9 mouse cellular contexts compared by ENCODE assay signal in the genomic region with DNA sequence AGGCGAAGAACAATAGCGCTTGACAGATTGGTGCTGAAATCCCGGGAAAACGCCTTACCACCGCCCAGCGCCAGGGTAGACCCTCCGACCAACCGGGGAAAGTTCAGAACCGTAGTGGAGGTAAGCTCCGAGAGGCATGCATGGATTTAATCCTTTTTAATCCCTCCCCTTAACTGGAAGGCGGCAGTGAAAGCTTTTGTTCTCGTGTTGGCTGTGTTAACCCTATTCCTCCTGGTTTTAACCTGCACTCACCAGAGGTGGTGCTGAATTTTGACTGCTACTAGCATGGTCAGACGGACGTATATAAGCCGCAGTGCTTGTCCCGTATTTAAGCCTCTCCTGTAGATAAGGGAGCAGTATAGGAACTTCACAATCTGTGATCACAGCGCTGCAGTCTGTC.
A peak's percentile ranks its signal among the peaks of the same experiment; 100 is the strongest.
DNase-seq lines count a peak whose midpoint lies in the region; ATAC-seq lines count a peak whose summit lies in the region.
"Had no signal": no experiment of that assay in that cellular context is flagged by ENCODE, and none has a peak within 500 bp of the region (broad histone marks: within the 10 kb centered on the region; RNA-seq: fewer than 3 reads in every experiment).

No protein-coding gene starts in this region.

- WGBS in lung, embryonic 16.5 days: 52% methylated on average over 17 of the region's 17 CpGs
- WGBS in forebrain, embryonic 15.5 days: 55% methylated on average over 17 of the region's 17 CpGs
- 57% methylated on average over 17 of the region's 17 CpGs for WGBS in limb, embryonic 12.5 days

- H3K9ac ChIP-seq in lung, embryonic 16.5 days (ENCODE audit: low read length): no peak overlapping the region
- H3K9ac ChIP-seq in forebrain, embryonic 15.5 days (replicated peaks): no peak overlapping the region
- H3K9ac ChIP-seq in limb, embryonic 12.5 days (replicated peaks): no peak overlapping the region; the same call in 1 of the 2 replicates

- no peaks in the 10 kb centered on the region for H3K36me3 ChIP-seq in lung, embryonic 16.5 days (ENCODE audit: control insufficient read depth, insufficient read depth, low read length)
- no peaks in the 10 kb centered on the region for H3K36me3 ChIP-seq in forebrain, embryonic 15.5 days
- no peaks in the 10 kb centered on the region for H3K36me3 ChIP-seq in limb, embryonic 12.5 days

- H3K4me2 ChIP-seq in lung, embryonic 16.5 days (ENCODE audit: low read depth, low read length): peak overlapping the region; percentile 26
- no peak overlapping the region for H3K4me2 ChIP-seq in forebrain, embryonic 15.5 days (replicated peaks)
- peak overlapping the region; percentile 26 for H3K4me2 ChIP-seq in limb, embryonic 12.5 days

- peak overlapping the region; percentile 16; the same call in 1 of the 2 replicates for H3K4me3 ChIP-seq in lung, embryonic 16.5 days (ENCODE audit: low read length)
- H3K4me3 ChIP-seq in forebrain, embryonic 15.5 days: peak overlapping the region; percentile 26
- no peak overlapping the region for H3K4me3 ChIP-seq in limb, embryonic 12.5 days (replicated peaks)
- H3K4me3 ChIP-seq: erythroblast, embryonic 14.5 days had no signal

- peaks cover 4% of the 10 kb centered on the region for H3K9me3 ChIP-seq in lung, embryonic 16.5 days (ENCODE audit: control insufficient read depth, low read length)
- H3K9me3 ChIP-seq in forebrain, embryonic 15.5 days: peaks cover 19% of the 10 kb centered on the region
- H3K9me3 ChIP-seq in limb, embryonic 12.5 days: peaks cover 63% of the 10 kb centered on the region

- H3K27me3 ChIP-seq in lung, embryonic 16.5 days (ENCODE audit: control insufficient read depth, insufficient read depth, low read depth, low read length): no peaks in the 10 kb centered on the region
- no peaks in the 10 kb centered on the region for H3K27me3 ChIP-seq in forebrain, embryonic 15.5 days
- no peaks in the 10 kb centered on the region for H3K27me3 ChIP-seq in limb, embryonic 12.5 days
- H3K27me3 ChIP-seq: Patski had no signal

- no peak for DNase-seq in lung, adult 18-20 months
- DNase-seq in yolk sac, embryonic 10.5 days (ENCODE audit: low spot score): peak; percentile 16
- DNase-seq in ovary, postnatal 36 days (ENCODE audit: low spot score): no peak
- DNase-seq in left cerebral cortex, adult 8-10 months (ENCODE audit: low spot score in 2 of 2): no peak

- no peaks in the 10 kb centered on the region for H3K4me1 ChIP-seq in lung, embryonic 16.5 days (replicated peaks; ENCODE audit: control insufficient read depth, insufficient read depth, low read length)
- H3K4me1 ChIP-seq in forebrain, embryonic 15.5 days: no peaks in the 10 kb centered on the region
- H3K4me1 ChIP-seq in limb, embryonic 12.5 days (replicated peaks): no peaks in the 10 kb centered on the region

- no peak for ATAC-seq in lung, embryonic 16.5 days (ENCODE audit: low read depth)
- ATAC-seq in forebrain, embryonic 15.5 days (replicated peaks): 0 out of 2 replicates have a peak, but pooled peaks have one; percentile 23
- ATAC-seq in limb, embryonic 12.5 days (ENCODE audit: insufficient number of reproducible peaks, insufficient read depth, low FRiP score, low TSS enrichment, low read depth): no peak
- ATAC-seq: Patski had no signal

- H3K27ac ChIP-seq in lung, embryonic 16.5 days (ENCODE audit: low read length): no peak overlapping the region
- no peak overlapping the region for H3K27ac ChIP-seq in forebrain, embryonic 15.5 days (replicated peaks)
- no peak overlapping the region for H3K27ac ChIP-seq in limb, embryonic 12.5 days
